In genomic region chr10:128565206-128565787, GRCm38 (mm10) we compare ENCODE assay signal across 8 mouse cellular contexts. TPM values are rescaled to one million over a fixed set of nuclear protein-coding genes. Genes with fewer than 3 reads are reported as not detected.
DNase-seq lines count a peak whose midpoint lies in the region; ATAC-seq and TF ChIP-seq lines count a peak whose summit lies in the region.

No protein-coding gene starts in this region.

- peak; percentile 96 for DNase-seq in heart, adult 11 months
- DNase-seq in heart, adult 8-10 months (ENCODE audit: low spot score) = no peak
- DNase-seq in MN1 (ENCODE audit: low spot score) = peak; percentile 70
- no peak for DNase-seq in forebrain, embryonic 11.5 days (ENCODE audit: low spot score)
- peak; percentile 50 for DNase-seq in lung, postnatal 10 days
- no peak for DNase-seq in left cerebral cortex, adult 8-10 months (ENCODE audit: low spot score in 2 of 2)

- peak overlapping the region; percentile 86 for H3K9ac ChIP-seq in forebrain, embryonic 11.5 days (ENCODE audit: low read length)

- peaks cover 11% of the 10 kb centered on the region; the same call in 1 of the 2 replicates for H3K36me3 ChIP-seq in forebrain, embryonic 11.5 days (ENCODE audit: control insufficient read depth, insufficient read depth, low read length)
- peaks cover 40% of the 10 kb centered on the region for H3K36me3 ChIP-seq in small intestine, adult 2 months (ENCODE audit: control insufficient read depth, insufficient read depth, low read length)

- H3K27ac ChIP-seq in forebrain, embryonic 11.5 days (ENCODE audit: low read depth, low read length) = 0 out of 2 replicates have a peak overlapping the region, but pooled peaks have one; percentile 2
- peak overlapping the region; percentile 59 for H3K27ac ChIP-seq in small intestine, adult 2 months (ENCODE audit: insufficient read depth, low read depth, low read length)

- no peak for TF ChIP-seq CTCF in small intestine, adult 2 months (IDR thresholded peaks at IDR 0.05; ENCODE audit: extremely low read depth, insufficient read length, insufficient replicate concordance, low read depth, low read length)

- peak; percentile 49 for ATAC-seq in forebrain, embryonic 11.5 days (replicated peaks; ENCODE audit: low FRiP score)
- peak; percentile 11 for ATAC-seq in inflammation-experienced regulatory T-cells, adult 6 months

- H3K9me3 ChIP-seq in forebrain, embryonic 11.5 days (ENCODE audit: control insufficient read depth, low read length) = no peaks in the 10 kb centered on the region

- peak overlapping the region; percentile 97 for H3K4me2 ChIP-seq in forebrain, embryonic 11.5 days (ENCODE audit: low read depth, low read length, severe bottlenecking)

- under 1% methylated on average over 46 of the region's 46 CpGs for WGBS in forebrain, embryonic 11.5 days
- under 1% methylated on average over 46 of the region's 46 CpGs for WGBS in small intestine, adult 2 months

- H3K4me3 ChIP-seq in forebrain, embryonic 11.5 days (ENCODE audit: low read depth, low read length) = peak overlapping the region; percentile 68
- H3K4me3 ChIP-seq in small intestine, adult 2 months (ENCODE audit: low read depth, low read length) = peak overlapping the region; percentile 78

- no peaks in the 10 kb centered on the region for H3K27me3 ChIP-seq in forebrain, embryonic 11.5 days (ENCODE audit: control insufficient read depth, insufficient read depth, low read length)
- no peaks in the 10 kb centered on the region for H3K27me3 ChIP-seq in small intestine, adult 2 months (ENCODE audit: control insufficient read depth, insufficient read depth, low read length)

- no peak for TF ChIP-seq POLR2A in small intestine, adult 2 months (IDR thresholded peaks at IDR 0.05; ENCODE audit: low read depth, low read length)

- peaks cover 5% of the 10 kb centered on the region; the same call in 1 of the 2 replicates for H3K4me1 ChIP-seq in forebrain, embryonic 11.5 days (replicated peaks; ENCODE audit: control insufficient read depth, insufficient read depth, low read length)
- H3K4me1 ChIP-seq in small intestine, adult 2 months (ENCODE audit: control insufficient read depth, insufficient read depth, insufficient read length, low read length) = peaks cover 2% of the 10 kb centered on the region; the same call in 1 of the 2 replicates

RNA-seq across cellular contexts. Expression of gene Pa2g4, which starts 0.5 kb away (rescaled TPM):
- total RNA-seq in heart, adult 8-10 months (2022) = 10 to 100 TPM; 35.0 to 47.9 (median 39.4) TPM
- polyA plus RNA-seq in forebrain, embryonic 11.5 days (2014; fragmentation: Nextera tagmentation; extraction: Ambion mirVana) = 249 and 269 TPM in 2 replicates
- polyA plus RNA-seq in inflammation-experienced regulatory T-cells, adult 6 months (2017; shearing (Covaris generic)) = 100 to 1,000 TPM; 110 to 145 (median 137) TPM
- 3.2 and 6.9 TPM in 2 replicates for polyA plus RNA-seq in small intestine, adult 2 months (2012; rRNA removed)
- 10 to 100 TPM; 57.5 to 60.9 (median 59.4) TPM for total RNA-seq in left cerebral cortex, adult 8-10 months (2022)

RNA-seq across cellular contexts. Expression of gene Rpl41, which starts 16.2 kb away (rescaled TPM):
- total RNA-seq in heart, adult 8-10 months (2022) = 1,000 to 10,000 TPM; 1,313 to 1,574 (median 1,476) TPM
- 3,049 and 3,079 TPM in 2 replicates for polyA plus RNA-seq in forebrain, embryonic 11.5 days (2014; fragmentation: Nextera tagmentation; extraction: Ambion mirVana)
- polyA plus RNA-seq in inflammation-experienced regulatory T-cells, adult 6 months (2017; shearing (Covaris generic)) = 1,000 to 10,000 TPM; 5,582 to 7,160 (median 6,033) TPM
- polyA plus RNA-seq in small intestine, adult 2 months (2012; rRNA removed) = 1,613 and 1,655 TPM in 2 replicates
- 1,000 to 10,000 TPM; 1,345 to 1,743 (median 1,563) TPM for total RNA-seq in left cerebral cortex, adult 8-10 months (2022)

RNA-seq across cellular contexts. Expression of gene Zc3h10, which starts 17.7 kb away (rescaled TPM):
- 1 to 10 TPM; 5.7 to 9.9 (median 6.8) TPM for total RNA-seq in heart, adult 8-10 months (2022)
- polyA plus RNA-seq in forebrain, embryonic 11.5 days (2014; fragmentation: Nextera tagmentation; extraction: Ambion mirVana) = 16.3 and 17.5 TPM in 2 replicates
- 1 to 10 TPM; 5.6 to 9.2 (median 6.0) TPM for polyA plus RNA-seq in inflammation-experienced regulatory T-cells, adult 6 months (2017; shearing (Covaris generic))
- polyA plus RNA-seq in small intestine, adult 2 months (2012; rRNA removed) = 6.4 and 15.2 TPM in 2 replicates
- 10 to 100 TPM; 11.7 to 16.1 (median 14.8) TPM for total RNA-seq in left cerebral cortex, adult 8-10 months (2022)

RNA-seq across cellular contexts. Expression of gene Erbb3, which starts 24.2 kb away (rescaled TPM):
- 1 to 10 TPM; 6.9 to 8.5 (median 7.9) TPM for total RNA-seq in heart, adult 8-10 months (2022)
- polyA plus RNA-seq in forebrain, embryonic 11.5 days (2014; fragmentation: Nextera tagmentation; extraction: Ambion mirVana) = 1.2 TPM in 2 replicates
- polyA plus RNA-seq in inflammation-experienced regulatory T-cells, adult 6 months (2017; shearing (Covaris generic)) = 1 to 10 TPM; 2.6 to 9.3 (median 3.9) TPM
- 32.3 and 127 TPM in 2 replicates for polyA plus RNA-seq in small intestine, adult 2 months (2012; rRNA removed)
- 1 to 10 TPM; 7.8 to 8.3 (median 8.2) TPM for total RNA-seq in left cerebral cortex, adult 8-10 months (2022)

RNA-seq across cellular contexts. Expression of gene Esyt1, which starts 39.6 kb away (rescaled TPM):
- 10 to 100 TPM; 16.5 to 17.5 (median 17.1) TPM for total RNA-seq in heart, adult 8-10 months (2022)
- 15.2 and 18.1 TPM in 2 replicates for polyA plus RNA-seq in forebrain, embryonic 11.5 days (2014; fragmentation: Nextera tagmentation; extraction: Ambion mirVana)
- 10 to 100 TPM; 68.4 to 89.7 (median 70.4) TPM for polyA plus RNA-seq in inflammation-experienced regulatory T-cells, adult 6 months (2017; shearing (Covaris generic))
- 20.0 and 26.3 TPM in 2 replicates for polyA plus RNA-seq in small intestine, adult 2 months (2012; rRNA removed)
- 10 to 100 TPM; 11.9 to 13.7 (median 12.8) TPM for total RNA-seq in left cerebral cortex, adult 8-10 months (2022)

Comparison
In these comparisons a context has a peak if more than half of its experiments do, and no peak if none do; other contexts are left out.
1. DNase-seq: peak in heart, adult 11 months (single experiment), MN1 (single experiment) and lung, postnatal 10 days (single experiment); none in heart, adult 8-10 months (single experiment), forebrain, embryonic 11.5 days (single experiment) and left cerebral cortex, adult 8-10 months (0 of 2).
2. RNA of gene Pa2g4, which starts 0.5 kb away (polyA plus RNA-seq): 249 to 269 TPM in forebrain, embryonic 11.5 days and 110 to 145 TPM in inflammation-experienced regulatory T-cells, adult 6 months; 3.2 to 6.9 TPM in small intestine, adult 2 months; every median in the first group is over 10 times any median in the second.